Mouse (Mus musculus) olfactory bulb, adult 2 months (tissue): ENCODE measurements around the gene Jam2.

Experiments
- CTCF ChIP-seq: fragments of 200-500 bp; IDR thresholded peaks from 2 replicates; pipeline ENCODE4 v1.5.1; 2012; ENCODE audit warnings: low read depth, mild to moderate bottlenecking, low read length, moderate library complexity; ENCODE audit not compliant: insufficient read depth
- POLR2A ChIP-seq: fragments of 200-500 bp; IDR thresholded peaks from 2 replicates; pipeline ENCODE4 v1.6.1; 2012; ENCODE audit warnings: mild to moderate bottlenecking, low read depth, low read length, moderate library complexity; ENCODE audit not compliant: insufficient read depth

DNA sequence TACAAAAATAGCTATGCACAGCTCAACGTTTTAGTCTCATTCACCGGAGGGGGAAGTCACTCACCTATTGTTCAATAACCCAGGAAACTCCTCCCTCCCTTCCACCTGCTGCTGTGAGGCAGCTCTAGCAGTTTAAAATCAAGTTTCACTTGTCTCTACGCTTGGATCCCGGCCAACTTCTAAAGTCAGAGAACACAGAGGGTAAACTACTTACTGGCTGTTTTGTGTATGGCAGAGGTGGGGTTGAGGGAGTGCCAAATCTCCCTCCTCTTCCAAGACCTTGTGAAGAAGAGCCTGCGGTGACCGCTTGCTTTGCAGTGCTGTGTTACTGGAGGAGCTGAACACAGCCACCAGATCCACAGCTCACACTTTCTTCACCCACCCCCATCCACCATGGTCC is 51.1 kb downstream of the Jam2 start:
- TF ChIP-seq CTCF: no peak
- TF ChIP-seq POLR2A: no peak
